Mouse (Mus musculus): ENCODE measurements around the gene Elavl3.

DNA sequence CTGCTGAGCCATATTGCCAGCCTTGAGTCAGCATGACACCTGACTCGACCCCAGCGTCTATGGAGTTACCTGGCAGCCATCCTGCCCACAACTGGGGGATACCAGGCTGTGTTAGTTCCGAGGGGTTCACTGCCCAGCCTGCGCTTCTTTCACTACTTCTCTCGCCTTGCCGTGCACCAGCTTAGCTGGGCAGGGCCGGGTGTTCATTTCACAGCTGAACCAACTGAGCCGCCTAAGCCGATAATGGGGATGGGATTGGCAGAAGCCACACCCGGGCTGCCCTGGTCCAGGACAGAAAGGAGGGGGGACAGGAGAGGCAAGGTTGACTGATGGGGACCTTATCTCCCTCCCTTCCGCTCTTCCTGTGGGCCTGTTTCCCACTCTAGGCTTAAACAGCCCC is 2.5 kb downstream of the Elavl3 start:
- no peak for TF ChIP-seq MAFK (IDR thresholded peaks at IDR 0.05; ENCODE audit: insufficient read depth, low read depth, low read length)
- TF ChIP-seq CHD2 (IDR thresholded peaks at IDR 0.05; ENCODE audit: low read depth, low read length), result no peak
- no peak for TF ChIP-seq ZC3H11A (IDR thresholded peaks at IDR 0.05; ENCODE audit: borderline replicate concordance, low read depth, low read length)
- TF ChIP-seq HCFC1 (IDR thresholded peaks at IDR 0.05; ENCODE audit: borderline replicate concordance, insufficient read depth, low read length), result no peak
- no peak for TF ChIP-seq ZNF384 (IDR thresholded peaks at IDR 0.05; ENCODE audit: low read depth, low read length)

Data from ES-E14 (cell line).